Mouse (Mus musculus) stomach, postnatal 0 days (tissue): ENCODE measurements at regions not wholly inside any gene's neighbourhood (a gene's known extent, or its start where the extent isn't known, plus 50 kb on each side); places are given as distances from the start of the nearest gene placed in this dataset.
"Not testable (repeated sequence)": the region's sequence is repeated elsewhere in the genome, so short reads cannot be mapped to it uniquely, and the experiment has no call there.

Experiments used
- ATAC-seq: fragments of 200-750 bp; cut with Nextera tagmentation; 2 replicates; pipeline ENCODE4 v1.8.0; 2017; ENCODE audit not compliant: low FRiP score, low TSS enrichment
- DNase-seq: peaks from one replicate; pipeline ENCODE4 v3.0.0-alpha.2; 2016; ENCODE audit warnings: low spot score
- H3K27ac ChIP-seq: fragments of 300-500 bp; sonication (generic); replicated peaks from 2 replicates; pipeline ENCODE4 v1.5.1; 2014; ENCODE audit warnings: mild to moderate bottlenecking, control low read depth
- H3K27me3 ChIP-seq: fragments of 300-500 bp; sonication (generic); 2 replicates; pipeline ENCODE4 v1.6.1; 2014; ENCODE audit warnings: low read length; ENCODE audit not compliant: control insufficient read depth, insufficient read depth
- H3K36me3 ChIP-seq: fragments of 300-500 bp; sonication (generic); 2 replicates; pipeline ENCODE4 v1.6.1; 2014; ENCODE audit warnings: low read length, mixed read lengths; ENCODE audit not compliant: control insufficient read depth, insufficient read depth
- H3K4me1 ChIP-seq: fragments of 300-500 bp; sonication (generic); replicated peaks from 2 replicates; pipeline ENCODE4 v1.6.1; 2014; ENCODE audit warnings: antibody characterized with exemption; ENCODE audit not compliant: control insufficient read depth, insufficient read depth
- H3K4me2 ChIP-seq: fragments of 300-500 bp; sonication (generic); replicated peaks from 2 replicates; pipeline ENCODE4 v1.6.1; 2014; ENCODE audit warnings: low read depth, mild to moderate bottlenecking, control low read depth, moderate library complexity
- H3K4me3 ChIP-seq: fragments of 300-500 bp; sonication (generic); 2 replicates; pipeline ENCODE4 v1.5.1; 2014; ENCODE audit warnings: low read depth, low read length, control low read depth
- H3K9ac ChIP-seq: fragments of 300-500 bp; sonication (generic); 2 replicates; pipeline ENCODE4 v1.6.1; 2014; ENCODE audit warnings: mild to moderate bottlenecking, low read length, control low read depth, mixed read lengths
- H3K9me3 ChIP-seq: fragments of 300-500 bp; sonication (generic); 2 replicates; pipeline ENCODE4 v1.6.1; 2016; ENCODE audit warnings: low read length; ENCODE audit not compliant: control insufficient read depth
- WGBS: fragments of 180-500 bp; shearing (Covaris S2); extraction: QIAGEN DNeasy Blood & Tissue Kit; methylation state at CpG from one replicate; pipeline ENCODE4 v1.1.7; 2014; 5-methylcytosine and 5-hydroxymethylcytosine counted together

GRCm38 (mm10) chr4:146727119-146727518 is 116.4 kb downstream of the Zfp993 start:
- H3K27me3 ChIP-seq, H3K4me1 ChIP-seq, H3K4me3 ChIP-seq, H3K27ac ChIP-seq, H3K4me2 ChIP-seq, DNase-seq, H3K36me3 ChIP-seq, H3K9me3 ChIP-seq, H3K9ac ChIP-seq: not testable (repeated sequence)
- 0 out of 2 replicates have a peak, but pooled peaks have one; percentile 42 for ATAC-seq
- 85% methylated on average over 6 of the region's 6 CpGs for WGBS

GRCm38 (mm10) chr4:146739775-146740174 is 129.0 kb downstream of the Zfp993 start:
- H3K9ac ChIP-seq, H3K4me2 ChIP-seq, H3K27ac ChIP-seq, H3K4me1 ChIP-seq, H3K4me3 ChIP-seq, DNase-seq, H3K27me3 ChIP-seq, ATAC-seq, H3K36me3 ChIP-seq, H3K9me3 ChIP-seq: not testable (repeated sequence)
- WGBS = 90% methylated on average over 2 of the region's 2 CpGs

- DNase-seq, H3K9ac ChIP-seq, H3K27me3 ChIP-seq, H3K4me1 ChIP-seq, H3K36me3 ChIP-seq, ATAC-seq, H3K4me3 ChIP-seq, H3K27ac ChIP-seq, H3K4me2 ChIP-seq, H3K9me3 ChIP-seq: not testable (repeated sequence)
- WGBS = 81% methylated on average over 7 of the region's 7 CpGs
Measured at GRCm38 (mm10) chr4:146740649-146741048, 129.9 kb downstream of the Zfp993 start.

- not testable (repeated sequence) for H3K4me3 ChIP-seq, H3K27me3 ChIP-seq, H3K4me1 ChIP-seq, H3K9ac ChIP-seq, H3K9me3 ChIP-seq, ATAC-seq, DNase-seq, H3K27ac ChIP-seq, H3K36me3 ChIP-seq, H3K4me2 ChIP-seq
Measured at GRCm38 (mm10) chr4:146743762-146744161, 133.0 kb downstream of the Zfp993 start.
